In the genomic region with DNA sequence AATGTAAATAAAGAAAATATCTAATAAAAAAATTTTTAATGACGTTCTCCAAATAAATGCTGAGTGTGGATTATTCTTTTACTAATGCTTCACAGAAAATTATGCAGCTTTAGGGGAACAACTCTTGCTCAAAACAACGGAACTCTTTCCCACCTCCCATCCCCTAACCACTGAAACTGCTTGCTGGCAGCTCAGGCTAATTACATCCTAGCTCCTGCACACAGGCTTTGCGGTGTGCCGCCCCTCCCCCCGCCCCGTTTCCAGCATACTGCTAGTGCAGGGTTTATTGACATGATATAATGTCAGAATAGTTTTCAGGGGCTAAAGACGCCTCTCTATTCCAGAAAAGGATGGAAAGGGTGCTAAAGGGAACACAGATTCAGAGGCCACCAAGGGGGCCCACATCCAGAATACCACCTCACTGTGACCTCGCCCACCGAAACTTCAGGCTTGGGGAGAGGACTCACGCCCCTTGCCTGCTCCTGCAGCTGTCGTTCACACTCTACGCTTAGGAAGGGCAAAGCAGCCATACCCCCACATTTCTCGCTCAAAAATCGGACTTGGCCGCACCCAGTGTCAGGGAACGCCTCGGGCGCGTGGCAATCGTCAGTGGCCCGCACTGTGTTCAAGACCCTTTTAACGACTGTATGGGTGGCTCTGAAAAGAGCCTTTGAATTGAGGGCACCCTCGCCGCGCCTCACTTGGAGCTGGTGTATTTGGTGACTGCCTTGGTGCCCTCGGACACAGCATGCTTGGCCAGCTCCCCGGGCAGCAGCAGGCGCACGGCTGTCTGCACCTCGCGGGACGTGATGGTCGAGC, we compare ENCODE assay signal across 1 mouse cellular context.
TF ChIP-seq lines count a peak whose summit lies in the region.

No protein-coding gene starts in this region.

TF ChIP-seq in CH12.LX, 34 proteins besides CTCF, POLR2A, EP300 and RAD21:
- TF ChIP-seq PAX5 (IDR thresholded peaks at IDR 0.05; ENCODE audit: low read length) (no peak), JUND (conservative IDR thresholded peaks at IDR 0.05; ENCODE audit: low read depth, low read length) (no peak), CHD2 (IDR thresholded peaks at IDR 0.05; ENCODE audit: low read length) (peak; percentile 81), IRF4 (IDR thresholded peaks at IDR 0.05; ENCODE audit: low read depth, low read length) (peak; percentile 73), ZKSCAN1 (IDR thresholded peaks at IDR 0.05; ENCODE audit: borderline replicate concordance, low read depth, low read length) (no peak), SIN3A (IDR thresholded peaks at IDR 0.05; ENCODE audit: low read length) (no peak; the same call in 1 of the 2 replicates), MXI1 (IDR thresholded peaks at IDR 0.05; ENCODE audit: low read depth, low read length) (no peak; the same call in none of the 2 replicates), UBTF (IDR thresholded peaks at IDR 0.05; ENCODE audit: low read depth, low read length) (peak; percentile 41; the same call in 1 of the 2 replicates), BHLHE40 (IDR thresholded peaks at IDR 0.05; ENCODE audit: low read depth, low read length) (peak; percentile 82), POLR2AphosphoS2 (IDR thresholded peaks at IDR 0.05; ENCODE audit: low read depth, low read length) (no peak), TBP (conservative IDR thresholded peaks at IDR 0.05; ENCODE audit: low read depth, low read length) (no peak), ETS1 (conservative IDR thresholded peaks at IDR 0.05; ENCODE audit: low read depth, low read length) (peak; percentile 55; the same call in 1 of the 2 replicates), USF1 (IDR thresholded peaks at IDR 0.05; ENCODE audit: low read depth, low read length) (no peak), MEF2A (IDR thresholded peaks at IDR 0.05; ENCODE audit: borderline replicate concordance, low read depth, low read length) (peak; percentile 63; the same call in 1 of the 2 replicates), CHD1 (IDR thresholded peaks at IDR 0.05; ENCODE audit: low read depth, low read length) (no peak), ZC3H11A (IDR thresholded peaks at IDR 0.05; ENCODE audit: low read depth, low read length) (no peak), MAFK (IDR thresholded peaks at IDR 0.05; ENCODE audit: insufficient replicate concordance, low read length) (peak; percentile 92), TCF12 (IDR thresholded peaks at IDR 0.05; ENCODE audit: low read depth, low read length) (no peak), NELFE (IDR thresholded peaks at IDR 0.05; ENCODE audit: low read depth, low read length) (peak; percentile 50), MAX (IDR thresholded peaks at IDR 0.05; ENCODE audit: low read length) (no peak), E2F4 (IDR thresholded peaks at IDR 0.05; ENCODE audit: insufficient replicate concordance, low read depth, low read length) (no peak), NRF1 (IDR thresholded peaks at IDR 0.05; ENCODE audit: low read depth, low read length) (no peak), GABPA (IDR thresholded peaks at IDR 0.05; ENCODE audit: insufficient replicate concordance, low read depth, low read length) (no peak), JUN (IDR thresholded peaks at IDR 0.05; ENCODE audit: insufficient read depth, low read depth, low read length) (no peak), RCOR1 (conservative IDR thresholded peaks at IDR 0.05; ENCODE audit: low read depth, low read length) (no peak; the same call in 1 of the 2 replicates), MAZ (IDR thresholded peaks at IDR 0.05; ENCODE audit: low read depth, low read length) (no peak), SMC3 (IDR thresholded peaks at IDR 0.05; ENCODE audit: low read depth, low read length) (no peak), KAT2A (IDR thresholded peaks at IDR 0.05; ENCODE audit: insufficient replicate concordance, low read length) (no peak), HCFC1 (IDR thresholded peaks at IDR 0.05; ENCODE audit: low read depth, low read length) (no peak), ELF1 (IDR thresholded peaks at IDR 0.05; ENCODE audit: low read depth, low read length) (no peak), USF2 (conservative IDR thresholded peaks at IDR 0.05; ENCODE audit: low read depth, low read length) (no peak), ZNF384 (IDR thresholded peaks at IDR 0.05; ENCODE audit: low read depth, low read length) (no peak), ZMIZ1 (IDR thresholded peaks at IDR 0.05; ENCODE audit: low read depth, low read length) (no peak; the same call in 1 of the 2 replicates), MYC (IDR thresholded peaks at IDR 0.05; ENCODE audit: low read depth, low read length) (no peak)
